Mouse (Mus musculus): ENCODE measurements around the gene Dennd1b.

DNA sequence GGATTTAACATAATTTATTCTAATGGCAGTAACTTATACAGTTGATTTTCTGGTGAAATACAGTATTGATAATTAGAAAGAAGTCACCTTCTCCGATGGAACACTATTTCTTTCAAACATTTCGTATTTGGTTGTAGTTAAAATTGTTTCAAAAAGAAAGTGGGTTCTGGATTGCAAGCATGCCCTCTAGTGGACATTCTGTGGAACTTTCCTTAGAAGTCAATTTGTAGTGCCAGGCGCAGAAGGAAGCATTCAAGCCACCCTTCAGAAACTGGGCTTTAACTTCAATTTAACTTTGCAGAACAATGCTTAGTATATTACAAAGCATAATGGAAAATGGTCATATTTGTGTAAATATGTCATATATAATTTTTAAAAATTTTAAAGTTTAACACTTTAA lies 193.2 kb downstream of the Dennd1b start:
- TF ChIP-seq CTCF (IDR thresholded peaks at IDR 0.05; ENCODE audit: control insufficient read depth, insufficient read depth, low read length): peak; percentile 46
- no peak for TF ChIP-seq POLR2A (IDR thresholded peaks at IDR 0.05; ENCODE audit: borderline replicate concordance, control insufficient read depth, low read depth, low read length)
